Mouse (Mus musculus) midbrain, embryonic 10.5 days (tissue): ENCODE measurements at regions not wholly inside any gene's neighbourhood (a gene's known extent, or its start where the extent isn't known, plus 50 kb on each side); places are given as distances from the start of the nearest gene placed in this dataset.
A peak's percentile ranks its signal among the peaks of the same experiment; 100 is the strongest.

Experiments
- DNase-seq: peaks from one replicate; pipeline ENCODE4 v3.0.0-alpha.2; 2017; ENCODE audit warnings: low spot score
- H3K27ac ChIP-seq: fragments of 300-500 bp; sonication (generic); replicated peaks from 2 replicates; pipeline ENCODE4 v1.5.1; 2016; ENCODE audit warnings: mild to moderate bottlenecking
- H3K27me3 ChIP-seq: fragments of 300-500 bp; sonication (generic); 2 replicates; pipeline ENCODE4 v1.6.1; 2016; ENCODE audit warnings: low read depth, mild to moderate bottlenecking; ENCODE audit not compliant: poor library complexity, severe bottlenecking
- H3K36me3 ChIP-seq: fragments of 300-500 bp; sonication (generic); 2 replicates; pipeline ENCODE4 v1.6.1; 2016; ENCODE audit warnings: mild to moderate bottlenecking, moderate library complexity
- H3K4me1 ChIP-seq: fragments of 300-500 bp; sonication (generic); 2 replicates; pipeline ENCODE4 v1.6.1; 2016
- H3K4me3 ChIP-seq: fragments of 300-500 bp; sonication (generic); 2 replicates; pipeline ENCODE4 v1.5.1; 2016; ENCODE audit warnings: mild to moderate bottlenecking, moderate library complexity
- H3K9me3 ChIP-seq: fragments of 300-500 bp; sonication (generic); replicated peaks from 2 replicates; pipeline ENCODE4 v1.6.1; 2016; ENCODE audit warnings: mild to moderate bottlenecking
- WGBS: fragments of 180-500 bp; shearing (Covaris S2); methylation state at CpG from one replicate; pipeline ENCODE4 v1.1.7; 2016; 5-methylcytosine and 5-hydroxymethylcytosine counted together

DNA sequence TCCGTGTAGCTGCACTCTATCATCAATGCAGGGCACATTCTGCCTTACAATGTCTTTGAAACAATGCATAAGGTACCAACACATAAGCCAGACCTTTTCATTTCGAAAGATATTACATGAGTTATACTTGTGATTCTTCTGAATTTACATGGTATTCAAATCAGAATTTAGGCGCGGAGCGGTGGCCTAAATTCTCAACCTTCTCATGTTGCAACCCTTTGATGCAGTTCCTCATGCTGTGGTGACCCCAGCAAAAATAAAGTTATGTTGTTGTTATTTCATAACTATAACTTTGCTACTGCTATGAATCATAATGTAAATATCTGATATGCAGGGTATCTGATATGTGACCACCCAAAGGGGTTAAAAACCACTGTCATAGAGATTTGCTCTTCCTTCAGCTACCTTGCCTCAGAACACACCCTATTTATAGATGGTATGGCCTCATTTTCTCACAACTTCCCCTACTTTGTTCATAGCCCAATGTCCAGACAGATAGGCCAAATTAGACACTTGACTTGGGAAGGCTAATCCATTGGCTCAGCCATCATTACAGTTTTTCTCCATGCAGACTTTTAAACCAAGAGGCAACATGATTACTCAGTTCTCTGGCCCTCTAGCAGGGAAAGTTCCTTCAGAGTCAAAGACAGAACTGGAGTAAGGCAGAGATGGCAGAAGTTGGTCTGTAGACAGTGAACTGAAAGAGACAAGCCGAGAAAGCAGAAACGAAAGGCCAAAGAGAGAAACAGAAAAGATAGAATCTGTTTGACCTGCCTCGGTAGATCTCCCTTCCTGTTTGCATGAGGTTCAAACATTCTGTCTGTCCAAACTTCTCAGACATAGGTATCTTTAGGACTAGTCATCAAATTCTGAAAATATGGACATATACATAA, 102.1 kb upstream of the Ppm1h start:
- Histone ChIP-seq H3K36me3 (no peaks in the 10 kb centered on the region), H3K4me1 (peaks cover 1% of the 10 kb centered on the region), H3K9me3 (no peaks in the 10 kb centered on the region), H3K27ac (no peak overlapping the region), H3K27me3 (no peaks in the 10 kb centered on the region), H3K4me3 (no peak overlapping the region)
- no peak for DNase-seq
- WGBS = 95% methylated on average over 8 of the region's 8 CpGs

DNA sequence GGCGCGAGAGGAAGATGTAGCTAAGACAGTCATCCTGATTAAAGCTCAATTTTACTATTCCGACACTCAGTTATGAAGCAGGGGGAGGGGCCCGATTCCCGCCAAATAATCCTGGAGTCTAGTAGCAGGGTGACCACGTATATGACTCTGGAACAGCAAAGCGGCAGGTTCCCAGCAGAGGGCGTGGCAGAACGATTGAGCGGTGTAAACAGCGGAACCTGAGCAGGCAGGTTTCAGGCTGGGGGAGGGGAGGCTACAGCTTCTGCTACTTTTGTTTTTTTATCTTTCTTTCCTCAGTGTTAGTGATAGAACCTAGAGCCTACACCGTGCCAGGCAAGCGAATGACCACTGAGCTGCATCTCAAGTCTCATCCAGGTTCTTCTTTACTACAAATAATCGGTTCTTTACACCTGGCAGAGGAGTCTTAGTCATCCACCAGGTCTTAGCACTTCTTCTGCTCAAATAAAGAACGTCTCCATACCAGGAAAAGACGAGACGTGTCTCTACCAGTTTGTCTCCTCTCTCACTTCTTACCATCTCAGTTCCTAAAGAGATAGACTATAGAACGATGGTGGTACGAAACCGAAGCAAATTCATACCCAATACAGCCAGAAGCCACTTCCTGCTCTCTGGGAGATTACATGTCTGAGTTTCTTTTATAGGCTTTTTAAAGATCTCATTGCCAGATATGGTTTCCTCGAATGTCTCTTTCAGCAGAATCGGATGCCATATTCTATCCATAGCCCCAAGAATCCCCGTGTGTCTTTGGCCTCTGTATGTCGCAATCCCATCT, 100.2 kb upstream of the Ppm1h start:
- Histone ChIP-seq H3K4me3 (no peak overlapping the region), H3K27me3 (no peaks in the 10 kb centered on the region), H3K27ac (no peak overlapping the region), H3K4me1 (no peaks in the 10 kb centered on the region), H3K9me3 (no peaks in the 10 kb centered on the region), H3K36me3 (no peaks in the 10 kb centered on the region)
- WGBS = 59% methylated on average over 24 of the region's 24 CpGs
- DNase-seq = no peak

DNA sequence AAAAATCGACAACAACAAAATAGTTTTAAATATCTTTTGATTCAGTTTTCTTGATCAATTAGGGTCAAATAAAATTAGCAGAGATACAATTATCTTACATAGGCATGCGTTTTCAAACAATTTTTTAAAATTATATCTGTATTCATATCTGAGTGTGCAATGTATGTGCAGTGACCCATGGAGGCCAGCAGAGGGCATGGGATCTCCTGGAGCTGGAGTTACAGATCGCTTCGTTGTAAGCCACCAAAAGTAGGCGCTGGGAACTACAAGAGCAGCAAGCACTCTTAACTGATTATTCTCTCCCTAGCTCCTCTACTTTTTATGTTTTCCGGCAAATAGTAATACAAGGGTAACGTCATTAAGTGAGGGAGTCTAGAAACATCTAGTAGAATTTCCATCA, 97.5 kb upstream of the Ppm1h start:
- H3K4me1 ChIP-seq = no peaks in the 10 kb centered on the region
- H3K36me3 ChIP-seq = no peaks in the 10 kb centered on the region
- H3K4me3 ChIP-seq = no peak overlapping the region
- no peak for DNase-seq
- no peaks in the 10 kb centered on the region for H3K9me3 ChIP-seq
- WGBS = 81% methylated on average over 7 of the region's 7 CpGs
- H3K27ac ChIP-seq = no peak overlapping the region
- H3K27me3 ChIP-seq = no peaks in the 10 kb centered on the region

- Histone ChIP-seq H3K9me3 (no peaks in the 10 kb centered on the region), H3K4me3 (no peak overlapping the region), H3K36me3 (no peaks in the 10 kb centered on the region), H3K27ac (no peak overlapping the region), H3K27me3 (no peaks in the 10 kb centered on the region), H3K4me1 (peaks cover 3% of the 10 kb centered on the region; the same call in 1 of the 2 replicates)
- 93% methylated on average over 3 of the region's 3 CpGs for WGBS
- no peak for DNase-seq
Observed at GRCm38 (mm10) chr10:122587541-122587940, 91.0 kb upstream of the Ppm1h start.

- 88% methylated on average over 2 of the region's 2 CpGs for WGBS
- DNase-seq = no peak
Observed at GRCm38 (mm10) chr10:122599511-122599910, 79.1 kb upstream of the Ppm1h start.

GRCm38 (mm10) chr10:122602394-122602793, 76.2 kb upstream of the Ppm1h start:
- no peaks in the 10 kb centered on the region for H3K27me3 ChIP-seq
- DNase-seq = peak; percentile 24
- H3K4me1 ChIP-seq = peaks cover 12% of the 10 kb centered on the region
- H3K4me3 ChIP-seq = no peak overlapping the region
- H3K27ac ChIP-seq = no peak overlapping the region
- no peaks in the 10 kb centered on the region for H3K36me3 ChIP-seq
- H3K9me3 ChIP-seq = no peaks in the 10 kb centered on the region
- WGBS = 44% methylated on average over 6 of the region's 6 CpGs

More at GRCm38 (mm10) chr10:122599511-122599910, 79.1 kb upstream of the Ppm1h start:
- Histone ChIP-seq H3K4me1 (peaks cover 12% of the 10 kb centered on the region), H3K27ac (no peak overlapping the region), H3K4me3 (no peak overlapping the region), H3K36me3 (no peaks in the 10 kb centered on the region), H3K9me3 (no peaks in the 10 kb centered on the region), H3K27me3 (no peaks in the 10 kb centered on the region)

DNA sequence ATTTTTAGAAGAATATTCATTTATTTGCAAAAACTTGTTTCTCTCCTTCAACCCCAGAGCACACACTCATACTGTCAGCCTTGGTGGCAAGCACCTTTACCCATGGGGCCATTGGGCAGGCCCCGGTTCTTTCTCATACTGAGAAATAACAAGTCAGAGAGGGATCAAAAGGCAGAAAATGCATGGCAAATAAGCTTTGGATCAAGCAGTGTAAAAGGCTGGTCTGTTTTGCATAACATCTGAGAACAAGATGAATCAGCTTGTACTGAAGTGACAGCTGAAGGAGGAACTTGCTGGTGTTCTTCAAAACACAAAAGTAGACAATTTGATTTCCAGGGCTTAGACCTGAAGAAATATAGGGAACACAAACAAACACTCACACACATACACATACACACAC, 74.6 kb upstream of the Ppm1h start:
- Histone ChIP-seq H3K27ac (no peak overlapping the region), H3K9me3 (no peaks in the 10 kb centered on the region), H3K36me3 (no peaks in the 10 kb centered on the region), H3K27me3 (no peaks in the 10 kb centered on the region), H3K4me1 (peaks cover 12% of the 10 kb centered on the region), H3K4me3 (no peak overlapping the region)
- WGBS = 61% methylated on average over 1 of the region's 1 CpGs
- no peak for DNase-seq

DNA sequence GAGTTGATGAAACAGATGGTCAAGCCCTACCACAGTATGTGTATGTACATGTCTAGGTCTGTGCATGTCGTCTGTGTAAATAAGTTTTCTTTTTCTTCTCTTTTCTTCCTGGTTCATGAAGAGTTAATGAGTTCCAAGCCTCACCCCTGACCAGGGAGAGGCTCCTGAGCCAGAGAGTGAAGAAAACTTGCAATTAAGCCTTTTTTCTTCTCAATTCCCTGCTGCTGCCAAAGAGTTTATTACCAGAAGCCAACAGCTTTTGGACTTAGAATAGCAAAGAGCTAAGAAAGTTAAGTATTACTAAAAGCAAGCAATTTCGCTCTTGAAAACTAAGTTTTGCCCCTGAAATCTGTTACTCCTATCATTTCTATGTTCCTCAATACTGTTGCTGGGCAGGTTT, 65.3 kb upstream of the Ppm1h start:
- no peaks in the 10 kb centered on the region for H3K4me1 ChIP-seq
- WGBS = 79% methylated on average over 2 of the region's 2 CpGs

DNA sequence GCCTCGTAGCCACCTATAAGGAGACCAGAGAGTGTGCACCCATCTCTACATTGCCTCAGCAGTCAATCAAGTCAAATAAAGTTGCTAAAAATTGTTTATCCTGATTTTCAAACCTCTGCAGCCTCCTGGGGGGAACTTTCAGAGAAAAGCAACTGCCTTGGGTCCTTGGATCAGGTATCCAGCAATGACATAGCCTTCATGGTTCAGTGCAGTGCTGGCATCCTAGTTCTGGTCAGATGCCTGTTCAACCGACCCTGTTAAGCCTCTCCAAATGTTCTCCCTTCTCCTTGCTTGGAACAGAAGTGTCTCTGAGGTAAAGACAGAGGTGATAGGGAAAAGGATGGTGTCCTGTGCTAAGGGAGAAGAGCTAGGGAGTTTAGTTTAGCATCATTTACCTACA, 64.7 kb upstream of the Ppm1h start:
- Histone ChIP-seq H3K36me3 (no peaks in the 10 kb centered on the region), H3K9me3 (no peaks in the 10 kb centered on the region), H3K27ac (no peak overlapping the region), H3K4me3 (no peak overlapping the region), H3K4me1 (peaks cover 6% of the 10 kb centered on the region), H3K27me3 (no peaks in the 10 kb centered on the region)
- DNase-seq = no peak
- 66% methylated on average over 2 of the region's 2 CpGs for WGBS

More for the DNA sequence above, 65.3 kb upstream of the Ppm1h start:
- Histone ChIP-seq H3K4me3 (no peak overlapping the region), H3K27me3 (no peaks in the 10 kb centered on the region), H3K27ac (no peak overlapping the region), H3K9me3 (no peaks in the 10 kb centered on the region), H3K36me3 (no peaks in the 10 kb centered on the region)
- no peak for DNase-seq

GRCm38 (mm10) chr10:122614720-122615119, 63.8 kb upstream of the Ppm1h start:
- no peak for DNase-seq

GRCm38 (mm10) chr10:122615658-122616057, 62.9 kb upstream of the Ppm1h start:
- 92% methylated on average over 12 of the region's 12 CpGs for WGBS
- H3K36me3 ChIP-seq = no peaks in the 10 kb centered on the region
- H3K27me3 ChIP-seq = no peaks in the 10 kb centered on the region
- no peak overlapping the region for H3K4me3 ChIP-seq
- H3K9me3 ChIP-seq = no peaks in the 10 kb centered on the region
- peaks cover 20% of the 10 kb centered on the region for H3K4me1 ChIP-seq
- H3K27ac ChIP-seq = no peak overlapping the region
- no peak for DNase-seq

More at GRCm38 (mm10) chr10:122614720-122615119, 63.8 kb upstream of the Ppm1h start:
- no peak overlapping the region for H3K4me3 ChIP-seq
- H3K27ac ChIP-seq = no peak overlapping the region
- peaks cover 14% of the 10 kb centered on the region for H3K4me1 ChIP-seq
- 79% methylated on average over 3 of the region's 3 CpGs for WGBS
- H3K36me3 ChIP-seq = no peaks in the 10 kb centered on the region
- H3K9me3 ChIP-seq = no peaks in the 10 kb centered on the region
- no peaks in the 10 kb centered on the region for H3K27me3 ChIP-seq

DNA sequence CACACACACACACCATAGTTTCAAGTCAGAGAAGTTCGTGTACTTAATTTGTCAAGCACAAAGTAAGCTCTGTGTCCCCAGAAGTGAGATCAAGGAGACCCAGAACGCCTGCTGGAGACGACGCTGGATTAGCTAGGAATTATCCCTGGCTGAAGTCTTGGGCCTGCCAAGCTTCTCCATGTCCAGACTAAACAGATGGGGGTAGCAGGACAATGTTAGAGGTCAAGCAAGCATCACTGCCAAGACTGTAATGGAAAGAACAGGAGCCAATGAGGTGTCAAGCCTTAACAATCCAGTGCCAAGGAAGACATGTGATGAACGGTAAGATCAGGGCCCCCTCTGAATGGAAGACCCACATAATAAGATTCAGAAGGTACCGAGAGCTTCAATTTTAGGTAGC, 62.2 kb upstream of the Ppm1h start:
- no peak overlapping the region for H3K27ac ChIP-seq
- no peak for DNase-seq
- peaks cover 20% of the 10 kb centered on the region for H3K4me1 ChIP-seq
- H3K9me3 ChIP-seq = no peaks in the 10 kb centered on the region
- no peaks in the 10 kb centered on the region for H3K36me3 ChIP-seq
- no peak overlapping the region for H3K4me3 ChIP-seq
- H3K27me3 ChIP-seq = no peaks in the 10 kb centered on the region
- WGBS = 74% methylated on average over 6 of the region's 6 CpGs

- 23% methylated on average over 3 of the region's 3 CpGs for WGBS
- no peak overlapping the region for H3K27ac ChIP-seq
- DNase-seq = peak; percentile 33
Observed at GRCm38 (mm10) chr10:122618854-122619253, 59.7 kb upstream of the Ppm1h start.

More at GRCm38 (mm10) chr10:122618854-122619253, 59.7 kb upstream of the Ppm1h start:
- Histone ChIP-seq H3K36me3 (no peaks in the 10 kb centered on the region), H3K27me3 (no peaks in the 10 kb centered on the region), H3K4me1 (peaks cover 20% of the 10 kb centered on the region), H3K9me3 (no peaks in the 10 kb centered on the region), H3K4me3 (no peak overlapping the region)
